Mouse (Mus musculus) CH12.LX (cell line): ENCODE results near the gene Nim1k.

Experiments
- CTCF ChIP-seq, 2 experiments: IDR thresholded peaks in 1 of 2; conservative IDR thresholded peaks in 1 of 2; 2 replicates each; pipeline ENCODE4 v1.5.1; 2011 to 2012; ENCODE audit warnings: low read depth in 2 of 2, low read length in 2 of 2, improper control_type of control experiment in 1 of 2, inconsistent platforms in 1 of 2, mild to moderate bottlenecking in 1 of 2, moderate library complexity in 1 of 2
- EP300 ChIP-seq: IDR thresholded peaks from 2 replicates; pipeline ENCODE4 v1.6.1; 2011; ENCODE audit warnings: low read length, improper control_type of control experiment
- ETS1 ChIP-seq: conservative IDR thresholded peaks from 2 replicates; pipeline ENCODE4 v1.6.1; 2012; ENCODE audit warnings: low read depth, mild to moderate bottlenecking, inconsistent platforms, low read length, improper control_type of control experiment, moderate library complexity
- MAFK ChIP-seq: IDR thresholded peaks from 2 replicates; pipeline ENCODE4 v1.6.1; 2011; ENCODE audit warnings: low read length, improper control_type of control experiment; ENCODE audit not compliant: insufficient replicate concordance
- MAX ChIP-seq: IDR thresholded peaks from 2 replicates; pipeline ENCODE4 v1.6.1; 2011; ENCODE audit warnings: low read length, improper control_type of control experiment
- MAZ ChIP-seq: IDR thresholded peaks from 2 replicates; pipeline ENCODE4 v1.6.1; 2012; ENCODE audit warnings: low read depth, mild to moderate bottlenecking, inconsistent platforms, low read length, improper control_type of control experiment, moderate library complexity
- POLR2A ChIP-seq: IDR thresholded peaks from 2 replicates; pipeline ENCODE4 v1.6.1; 2011; ENCODE audit warnings: low read depth, mild to moderate bottlenecking, improper control_type of control experiment, low read length
- RAD21 ChIP-seq: IDR thresholded peaks from 2 replicates; pipeline ENCODE4 v1.6.1; 2011; ENCODE audit warnings: low read depth, mild to moderate bottlenecking, low read length, improper control_type of control experiment, moderate library complexity
- RCOR1 ChIP-seq: conservative IDR thresholded peaks from 2 replicates; pipeline ENCODE4 v1.6.1; 2012; ENCODE audit warnings: low read depth, mild to moderate bottlenecking, inconsistent platforms, low read length, improper control_type of control experiment
- SMC3 ChIP-seq: IDR thresholded peaks from 2 replicates; pipeline ENCODE4 v1.6.1; 2011; ENCODE audit warnings: low read depth, low read length, improper control_type of control experiment
- UBTF ChIP-seq: IDR thresholded peaks from 2 replicates; pipeline ENCODE4 v1.6.1; 2012; ENCODE audit warnings: low read depth, mild to moderate bottlenecking, inconsistent platforms, low read length, improper control_type of control experiment, moderate library complexity
- USF2 ChIP-seq: conservative IDR thresholded peaks from 2 replicates; pipeline ENCODE4 v1.6.1; 2011; ENCODE audit warnings: low read depth, low read length, improper control_type of control experiment

DNA sequence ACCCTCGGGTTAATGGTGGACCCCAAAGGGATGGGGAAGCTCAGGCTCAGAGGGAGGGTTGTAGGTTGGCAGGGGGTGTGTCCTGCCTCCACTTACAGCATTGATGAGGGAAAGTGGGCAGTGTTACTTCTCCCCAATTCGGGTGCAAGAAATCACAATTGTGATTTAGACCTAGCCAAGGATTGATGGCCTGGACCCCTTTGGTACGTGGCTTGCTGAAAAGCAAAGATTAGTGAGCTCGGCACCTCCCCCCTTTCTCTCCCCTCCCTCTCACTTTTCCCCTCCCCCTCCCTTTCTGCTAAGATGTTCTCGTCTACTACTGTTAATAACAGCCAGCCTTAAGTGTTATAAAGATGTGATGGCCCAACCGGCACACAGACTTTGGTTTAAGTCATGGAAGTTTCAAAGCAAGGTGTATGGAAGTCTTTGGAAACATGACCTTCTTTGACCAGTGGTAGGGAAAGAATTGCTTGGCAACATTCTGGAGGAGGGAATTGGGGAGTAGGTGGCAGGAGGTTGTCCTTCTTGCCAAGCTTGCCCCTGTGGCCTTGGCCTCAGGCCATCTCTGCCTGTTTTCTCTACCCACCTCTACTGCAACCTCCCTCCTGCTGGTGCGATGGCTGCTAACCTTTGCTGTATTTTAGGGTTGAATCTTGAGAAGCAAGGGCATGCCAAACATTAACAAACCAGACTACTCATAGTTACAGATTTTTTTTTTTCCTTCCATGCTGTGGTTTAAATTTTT, 64.6 kb downstream of the Nim1k start:
- TF ChIP-seq CTCF (conservative IDR thresholded peaks at IDR 0.05 in 1 of 2, IDR thresholded peaks at IDR 0.05 in 1 of 2; ENCODE audit: low read depth in 2 of 2, low read length in 2 of 2) (no peak), MAX (no peak), MAZ (no peak), RAD21 (no peak), POLR2A (no peak), ETS1 (no peak), RCOR1 (no peak), EP300 (no peak), MAFK (no peak), UBTF (no peak), USF2 (no peak), SMC3 (no peak)
